Mouse (Mus musculus): ENCODE results near the gene Aldh3b1.
"Not testable (repeated sequence)": the region's sequence is repeated elsewhere in the genome, so short reads cannot be mapped to it uniquely, and the experiment has no call there.

Aldh3b1 gene

GRCm38 (mm10) chr19:3929211-3929941 is at the start of gene Aldh3b1:
Aldh3b1 (minus strand) TSS chr19:3929808.
- no peak for DNase-seq (ENCODE audit: low spot score)

- no peak for DNase-seq (ENCODE audit: low spot score)
These were observed 46.3 kb upstream of the Aldh3b1 start for GRCm38 (mm10) chr19:3975866-3976265.

GRCm38 (mm10) chr19:3974608-3975007 is 45.0 kb upstream of the Aldh3b1 start:
- not testable (repeated sequence) for DNase-seq (ENCODE audit: low spot score)

- peak; percentile 53 for DNase-seq (ENCODE audit: low spot score)
These were observed 42.6 kb upstream of the Aldh3b1 start, which contains the start of gene Aldh3b2 for GRCm38 (mm10) chr19:3972229-3972628. Aldh3b2 (plus strand) TSS chr19:3972328.

- no peak for DNase-seq (ENCODE audit: low spot score)
These were observed 37.6 kb upstream of the Aldh3b1 start for GRCm38 (mm10) chr19:3967258-3967657.

GRCm38 (mm10) chr19:3966330-3967075 is 36.9 kb upstream of the Aldh3b1 start:
- no peak for DNase-seq (ENCODE audit: low spot score)

GRCm38 (mm10) chr19:3964030-3964429 is 34.4 kb upstream of the Aldh3b1 start:
- DNase-seq (ENCODE audit: low spot score), result no peak

GRCm38 (mm10) chr19:3962469-3962868 is 32.9 kb upstream of the Aldh3b1 start:
- DNase-seq (ENCODE audit: low spot score), result no peak

GRCm38 (mm10) chr19:3961805-3962204 is 32.2 kb upstream of the Aldh3b1 start:
- DNase-seq (ENCODE audit: low spot score), result not testable (repeated sequence)

GRCm38 (mm10) chr19:3960211-3960610 is 30.6 kb upstream of the Aldh3b1 start:
- DNase-seq (ENCODE audit: low spot score), result no peak

GRCm38 (mm10) chr19:3959030-3959429 is 29.4 kb upstream of the Aldh3b1 start:
- no peak for DNase-seq (ENCODE audit: low spot score)

GRCm38 (mm10) chr19:3958470-3958869 is 28.9 kb upstream of the Aldh3b1 start, which contains the start of gene Aldh3b3:
Aldh3b3 (plus strand) TSS chr19:3958645.
- no peak for DNase-seq (ENCODE audit: low spot score)

GRCm38 (mm10) chr19:3957296-3958036 is 27.9 kb upstream of the Aldh3b1 start:
- not testable (repeated sequence) for DNase-seq (ENCODE audit: low spot score)

GRCm38 (mm10) chr19:3955804-3956203 is 26.2 kb upstream of the Aldh3b1 start:
- no peak for DNase-seq (ENCODE audit: low spot score)

- no peak for DNase-seq (ENCODE audit: low spot score)
These were observed 25.4 kb upstream of the Aldh3b1 start for GRCm38 (mm10) chr19:3955033-3955432.

GRCm38 (mm10) chr19:3952099-3952498 is 22.5 kb upstream of the Aldh3b1 start:
- DNase-seq (ENCODE audit: low spot score), result no peak

- no peak for DNase-seq (ENCODE audit: low spot score)
These were observed 21.9 kb upstream of the Aldh3b1 start for GRCm38 (mm10) chr19:3951461-3951860.

- no peak for DNase-seq (ENCODE audit: low spot score)
These were observed 20.7 kb upstream of the Aldh3b1 start for GRCm38 (mm10) chr19:3950331-3950730.

GRCm38 (mm10) chr19:3948546-3948945 is 18.9 kb upstream of the Aldh3b1 start:
- DNase-seq (ENCODE audit: low spot score), result no peak

GRCm38 (mm10) chr19:3947813-3948212 is 18.2 kb upstream of the Aldh3b1 start:
- DNase-seq (ENCODE audit: low spot score), result no peak

GRCm38 (mm10) chr19:3946715-3947114 is 17.1 kb upstream of the Aldh3b1 start:
- DNase-seq (ENCODE audit: low spot score), result peak; percentile 77

GRCm38 (mm10) chr19:3945872-3946564 is 16.4 kb upstream of the Aldh3b1 start:
- DNase-seq (ENCODE audit: low spot score), result no peak
